Mouse (Mus musculus): ENCODE measurements around the gene Atp6ap2.

DNA sequence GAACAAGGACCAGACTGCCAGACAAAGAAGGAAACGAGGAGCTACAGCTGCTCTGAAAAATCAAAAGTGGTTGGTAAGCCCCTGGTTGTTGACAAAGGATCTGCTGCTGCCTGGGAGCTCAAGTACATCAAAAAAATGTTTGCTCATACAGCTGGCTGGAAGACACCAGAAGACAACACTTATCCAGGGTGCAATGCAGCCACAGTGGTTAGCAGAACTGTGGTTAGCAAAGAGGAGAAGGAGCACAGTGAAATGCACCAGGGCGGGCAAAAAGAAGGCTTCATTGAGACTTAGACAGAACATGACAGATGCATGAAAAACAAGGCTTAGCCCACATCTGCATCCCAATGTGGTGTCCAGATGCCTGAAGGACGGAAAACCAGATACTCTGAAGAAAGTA lies 9.7 kb upstream of the Atp6ap2 start:
- TF ChIP-seq CTCF (IDR thresholded peaks at IDR 0.05; ENCODE audit: low read depth, low read length) (no peak), POLR2A (IDR thresholded peaks at IDR 0.05; ENCODE audit: borderline replicate concordance, low read depth, low read length) (no peak)
